In genomic region chr2:131262213-131262672, GRCm38 (mm10) we compare ENCODE assay signal across 7 mouse cellular contexts. TPM values are rescaled to one million over a fixed set of nuclear protein-coding genes. Genes with fewer than 3 reads are reported as not detected.
DNase-seq lines count a peak whose midpoint lies in the region; ATAC-seq lines count a peak whose summit lies in the region.

Pank2 (plus strand) TSS chr2:131262495.

- H3K36me3 ChIP-seq in intestine, embryonic 15.5 days = no peaks in the 10 kb centered on the region
- peaks cover 6% of the 10 kb centered on the region; the same call in 1 of the 2 replicates for H3K36me3 ChIP-seq in midbrain, embryonic 10.5 days

- DNase-seq in adrenal gland, adult 2 months = peak; percentile 98
- peak; percentile 96 for DNase-seq in embryo, embryonic 11.5 days (ENCODE audit: low read depth, low spot score)
- DNase-seq in gastrocnemius, postnatal 36 days = peak; percentile 93 to 97
- DNase-seq in left cerebral cortex, postnatal 25 days (ENCODE audit: low spot score in 2 of 2) = peak; percentile 98 to 99
- DNase-seq in midbrain, embryonic 10.5 days (ENCODE audit: low spot score) = peak; percentile 99
- DNase-seq in right cerebral cortex, postnatal 4 days = peak; percentile 96

- no peaks in the 10 kb centered on the region for H3K27me3 ChIP-seq in intestine, embryonic 15.5 days (replicated peaks)
- no peaks in the 10 kb centered on the region for H3K27me3 ChIP-seq in midbrain, embryonic 10.5 days (ENCODE audit: low read depth, poor library complexity, severe bottlenecking)

- H3K4me3 ChIP-seq in intestine, embryonic 15.5 days (replicated peaks) = peak within 1 kb of the TSS; percentile 80
- H3K4me3 ChIP-seq in midbrain, embryonic 10.5 days = peak within 1 kb of the TSS; percentile 90

- H3K9ac ChIP-seq in intestine, embryonic 15.5 days = peak within 1 kb of the TSS; percentile 94

- intact Hi-C loops in gastrocnemius, postnatal 36 days (cut with DNase I) = loop anchor here (10.0 kb wide), 1 partner anchor 263 kb away; no protein-coding TSS in a partner anchor
- intact Hi-C loops in left cerebral cortex, postnatal 25 days (cut with DNase I) = loop anchor here (1.0 to 10.0 kb wide), 5 partner anchors 51 to 253 kb away; partner anchors contain the start of gene Cenpb

- WGBS in intestine, embryonic 15.5 days = 0% methylated on average over 49 of the region's 49 CpGs
- WGBS in midbrain, embryonic 10.5 days = 1% methylated on average over 48 of the region's 49 CpGs

- ATAC-seq in intestine, embryonic 15.5 days = peak; percentile 99

- H3K9me3 ChIP-seq in intestine, embryonic 15.5 days = no peaks in the 10 kb centered on the region
- no peaks in the 10 kb centered on the region for H3K9me3 ChIP-seq in midbrain, embryonic 10.5 days (replicated peaks)

- H3K4me2 ChIP-seq in intestine, embryonic 15.5 days (replicated peaks) = peak within 1 kb of the TSS; percentile 70

- H3K4me1 ChIP-seq in intestine, embryonic 15.5 days (replicated peaks) = peaks cover 18% of the 10 kb centered on the region
- peaks cover 37% of the 10 kb centered on the region for H3K4me1 ChIP-seq in midbrain, embryonic 10.5 days

- peak within 1 kb of the TSS; percentile 100 for H3K27ac ChIP-seq in intestine, embryonic 15.5 days
- peak within 1 kb of the TSS; percentile 99 for H3K27ac ChIP-seq in midbrain, embryonic 10.5 days (replicated peaks)

RNA-seq across cellular contexts. Expression of gene Pank2, which starts in this region (rescaled TPM):
- total RNA-seq in adrenal gland, adult 2 months (2021) = 10 to 100 TPM; 51.7 to 55.2 TPM
- polyA plus RNA-seq in adrenal gland, adult 2 months (2012; rRNA removed) = 9.8 and 10.7 TPM in 2 replicates
- total RNA-seq in gastrocnemius, postnatal 36 days (2021) = 10 to 100 TPM; 16.9 to 21.3 TPM
- 28.0 and 35.4 TPM in 2 replicates for polyA plus RNA-seq in intestine, embryonic 15.5 days (2015; fragmentation: Nextera tagmentation; extraction: Ambion mirVana)
- total RNA-seq in left cerebral cortex, postnatal 25 days (2021) = 10 to 100 TPM; 64.4 to 70.3 TPM
- 43.6 and 49.1 TPM in 2 replicates for polyA plus RNA-seq in midbrain, embryonic 10.5 days (2016; fragmentation: Nextera tagmentation; extraction: Ambion mirVana)

Comparison
In these comparisons a context has a peak if more than half of its experiments do, and no peak if none do; other contexts are left out.
1. Peak in every context shown above with its lines: DNase-seq, ATAC-seq, H3K4me3 ChIP-seq and H3K27ac ChIP-seq.